Mouse (Mus musculus) heart, embryonic 11.5 days (tissue): ENCODE data around the gene Ttll9. TPM values are rescaled to one million over a fixed set of nuclear protein-coding genes. Genes with fewer than 3 reads are reported as not detected.

ENCODE experiments used
- ATAC-seq: fragments of 200-750 bp; cut with Nextera tagmentation; replicated peaks from 2 replicates; pipeline ENCODE4 v1.8.0; 2017; ENCODE audit warnings: moderate library complexity; ENCODE audit not compliant: insufficient number of reproducible peaks, low FRiP score, low TSS enrichment
- H3K27ac ChIP-seq: fragments of 300-500 bp; sonication (generic); 2 replicates; pipeline ENCODE4 v1.5.1; 2014; ENCODE audit warnings: mild to moderate bottlenecking, low read depth, low read length
- H3K27me3 ChIP-seq: fragments of 300-500 bp; sonication (generic); 2 replicates; pipeline ENCODE4 v1.6.1; 2014; ENCODE audit warnings: mild to moderate bottlenecking, low read length, mixed read lengths; ENCODE audit not compliant: control insufficient read depth, insufficient read depth
- H3K36me3 ChIP-seq: fragments of 300-500 bp; sonication (generic); 2 replicates; pipeline ENCODE4 v1.6.1; 2014; ENCODE audit warnings: mild to moderate bottlenecking, low read length, moderate library complexity, mixed read lengths; ENCODE audit not compliant: control insufficient read depth, insufficient read depth
- H3K4me1 ChIP-seq: fragments of 300-500 bp; sonication (generic); 2 replicates; pipeline ENCODE4 v1.6.1; 2014; ENCODE audit warnings: low read length; ENCODE audit not compliant: control insufficient read depth, insufficient read depth
- H3K4me2 ChIP-seq: fragments of 300-500 bp; sonication (generic); 2 replicates; pipeline ENCODE4 v1.6.1; 2014; ENCODE audit warnings: mild to moderate bottlenecking, moderate library complexity
- H3K4me3 ChIP-seq: fragments of 300-500 bp; sonication (generic); 2 replicates; pipeline ENCODE4 v1.5.1; 2014; ENCODE audit warnings: low read depth, low read length
- H3K9ac ChIP-seq: fragments of 300-500 bp; sonication (generic); 2 replicates; pipeline ENCODE4 v1.6.1; 2014; ENCODE audit warnings: mild to moderate bottlenecking, low read depth, low read length, moderate library complexity
- H3K9me3 ChIP-seq: fragments of 300-500 bp; sonication (generic); replicated peaks from 2 replicates; pipeline ENCODE4 v1.6.1; 2016; ENCODE audit warnings: low read length; ENCODE audit not compliant: control insufficient read depth
- WGBS: fragments of 180-500 bp; shearing (Covaris S2); extraction: QIAGEN DNeasy Blood & Tissue Kit; methylation state at CpG from one replicate; pipeline ENCODE4 v1.1.7; 2014; ENCODE audit not compliant: insufficient replicate concordance; 5-methylcytosine and 5-hydroxymethylcytosine counted together
- polyA plus RNA-seq: library from polyadenylated mRNA; unstranded; fragments of >200 nt; fragmentation: Nextera tagmentation; extraction: Ambion mirVana; gene quantifications from 2 replicates; pipeline ENCODE4 v1.2.1, GENCODE M21; 2014

The Ttll9 gene
- polyA plus RNA-seq, 1 experiment from 2014 or later: 0.76 TPM

DNA sequence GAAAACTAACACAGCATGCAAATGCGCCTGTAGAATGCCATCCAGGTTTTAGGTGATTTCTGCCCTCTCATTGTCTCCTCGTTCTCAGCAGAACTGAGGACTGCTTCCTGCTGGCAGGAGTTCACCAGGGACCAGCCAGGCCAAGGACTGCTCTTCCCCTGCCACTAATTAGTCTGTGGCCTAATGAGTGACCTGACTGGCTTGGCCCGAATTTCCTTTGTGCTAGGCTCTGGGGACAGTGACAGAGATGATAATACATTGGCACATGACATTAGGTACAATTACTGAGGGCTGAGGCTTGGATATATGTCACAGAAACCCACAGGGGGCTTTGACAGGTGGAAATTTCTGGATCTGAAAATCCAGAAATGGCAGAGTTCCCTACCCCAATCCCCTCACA is 14.7 kb downstream of the Ttll9 start:
- H3K27ac ChIP-seq: no peak overlapping the region
- no peak overlapping the region for H3K9ac ChIP-seq
- 68% methylated on average over 3 of the region's 3 CpGs for WGBS
- H3K9me3 ChIP-seq: 0 out of 2 replicates have a peak, but pooled peaks cover 3% of the 10 kb centered on the region
- no peaks in the 10 kb centered on the region for H3K4me1 ChIP-seq
- H3K4me2 ChIP-seq: no peak overlapping the region
- ATAC-seq: no peak
- H3K4me3 ChIP-seq: no peak overlapping the region
- H3K36me3 ChIP-seq: no peaks in the 10 kb centered on the region
- H3K27me3 ChIP-seq: no peaks in the 10 kb centered on the region

DNA sequence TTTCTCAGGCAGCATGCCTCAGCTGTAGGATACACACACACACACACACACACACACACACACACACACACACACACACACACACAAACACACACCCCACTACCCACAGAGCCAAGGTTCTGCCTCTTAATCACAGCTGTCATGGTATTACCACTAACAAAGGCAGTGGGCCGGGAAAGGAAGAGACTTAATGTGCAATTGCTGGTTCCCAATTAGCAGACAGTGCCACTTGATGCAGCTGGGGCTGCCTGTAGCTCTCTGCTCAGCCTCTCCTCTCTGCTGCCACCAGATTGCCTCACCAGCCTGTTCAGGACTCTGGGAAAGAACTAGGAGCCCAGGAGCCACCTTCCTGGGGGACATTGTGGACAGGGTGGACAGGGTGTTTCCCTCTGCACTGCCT is 23.3 kb downstream of the Ttll9 start:
- WGBS: 89% methylated on average over 1 of the region's 1 CpGs
- Histone ChIP-seq H3K4me2 (no peak overlapping the region), H3K9ac (no peak overlapping the region), H3K4me3 (no peak overlapping the region), H3K9me3 (no peaks in the 10 kb centered on the region), H3K36me3 (no peaks in the 10 kb centered on the region), H3K27ac (no peak overlapping the region), H3K27me3 (0 out of 2 replicates have a peak, but pooled peaks cover 2% of the 10 kb centered on the region), H3K4me1 (no peaks in the 10 kb centered on the region)
- no peak for ATAC-seq

DNA sequence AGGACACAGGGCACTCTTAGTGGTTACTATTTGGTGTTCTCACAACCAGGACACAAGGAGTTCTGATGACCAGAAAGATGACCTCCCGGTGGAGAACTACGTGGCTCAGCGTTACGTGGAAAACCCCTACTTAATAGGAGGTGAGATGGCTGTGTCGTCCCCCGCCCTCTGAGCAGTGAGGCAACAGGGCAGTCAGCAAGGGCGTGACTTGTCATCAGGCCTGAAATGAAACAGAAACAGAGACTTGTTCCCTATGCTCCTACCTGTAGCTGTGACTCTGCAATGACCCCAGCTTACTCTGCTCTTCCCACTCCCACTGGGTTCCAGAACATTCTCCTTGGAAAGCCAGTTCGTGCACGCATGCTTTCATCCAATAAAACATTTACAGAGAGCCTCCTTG is 29.2 kb downstream of the Ttll9 start:
- H3K4me3 ChIP-seq: no peak overlapping the region
- 0 out of 2 replicates have a peak, but pooled peaks cover 2% of the 10 kb centered on the region for H3K27me3 ChIP-seq
- WGBS: 71% methylated on average over 9 of the region's 9 CpGs
- no peaks in the 10 kb centered on the region for H3K36me3 ChIP-seq
- H3K4me2 ChIP-seq: no peak overlapping the region
- H3K4me1 ChIP-seq: no peaks in the 10 kb centered on the region
- H3K9me3 ChIP-seq: no peaks in the 10 kb centered on the region
- ATAC-seq: no peak
- H3K9ac ChIP-seq: no peak overlapping the region
- no peak overlapping the region for H3K27ac ChIP-seq

DNA sequence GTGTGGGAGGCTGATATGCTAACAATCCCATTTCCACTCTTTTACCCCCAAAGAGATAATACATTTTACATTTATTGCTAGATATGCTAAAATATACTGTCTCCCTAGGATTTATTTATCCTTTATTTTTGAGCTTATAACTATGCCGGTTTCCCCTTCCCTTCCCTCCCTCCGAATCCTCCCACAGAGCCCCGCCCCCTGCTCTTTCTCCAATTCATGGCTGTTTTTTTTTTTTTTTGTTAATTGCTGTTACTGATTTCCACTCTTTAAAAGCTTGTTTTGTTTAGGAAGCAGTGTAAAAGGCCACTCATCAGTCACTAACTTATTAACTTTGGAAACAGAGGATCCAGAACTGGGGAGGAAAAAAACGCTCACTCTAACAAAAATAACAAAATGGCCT is 34.8 kb downstream of the Ttll9 start:
- Histone ChIP-seq H3K4me3 (no peak overlapping the region), H3K4me2 (no peak overlapping the region), H3K9ac (no peak overlapping the region), H3K27me3 (no peaks in the 10 kb centered on the region), H3K36me3 (no peaks in the 10 kb centered on the region), H3K9me3 (no peaks in the 10 kb centered on the region), H3K27ac (no peak overlapping the region), H3K4me1 (no peaks in the 10 kb centered on the region)
- WGBS: 69% methylated on average over 4 of the region's 4 CpGs
- ATAC-seq: no peak

DNA sequence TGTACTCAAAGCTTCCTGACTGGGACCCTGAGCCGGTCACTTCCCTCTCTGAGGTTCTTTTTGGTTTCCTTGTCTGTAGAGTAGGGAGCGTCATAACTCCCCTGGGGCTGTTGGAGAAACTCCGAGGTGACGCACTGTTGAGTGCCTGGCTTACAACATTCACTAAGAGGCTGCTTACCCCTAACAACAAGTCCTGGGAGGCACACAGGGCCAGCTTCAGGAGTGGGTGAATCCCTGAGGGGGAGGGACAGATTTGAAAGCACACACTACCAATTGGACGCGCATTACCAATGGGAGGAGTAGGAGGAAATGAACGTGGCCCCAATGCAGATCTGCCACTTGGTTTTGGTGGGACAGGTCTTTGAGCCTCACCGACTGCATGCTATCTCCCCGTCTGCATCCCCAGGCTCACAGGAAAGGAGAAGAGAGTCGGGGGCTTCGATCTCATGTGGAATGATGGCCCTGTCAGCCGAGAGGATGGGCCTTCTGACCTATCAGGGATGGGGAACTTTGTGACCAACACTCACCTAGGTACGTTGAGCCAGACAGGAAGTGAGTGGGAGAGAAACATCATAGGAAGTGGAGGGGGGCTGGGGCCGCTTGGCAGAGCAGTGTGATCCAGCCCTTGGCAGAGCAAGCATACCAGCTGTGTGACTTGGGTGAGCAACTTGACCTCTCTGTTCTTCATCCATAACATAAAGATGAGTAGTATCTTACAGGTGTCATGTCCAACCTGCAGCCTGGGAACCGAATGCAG is 40.4 kb downstream of the Ttll9 start:
- H3K9ac ChIP-seq: no peak overlapping the region
- ATAC-seq: no peak
- no peaks in the 10 kb centered on the region for H3K4me1 ChIP-seq
- H3K27me3 ChIP-seq: no peaks in the 10 kb centered on the region
- H3K36me3 ChIP-seq: no peaks in the 10 kb centered on the region
- H3K9me3 ChIP-seq: no peaks in the 10 kb centered on the region
- H3K4me2 ChIP-seq: no peak overlapping the region
- WGBS: 72% methylated on average over 15 of the region's 15 CpGs
- no peak overlapping the region for H3K4me3 ChIP-seq
- H3K27ac ChIP-seq: no peak overlapping the region

GRCm38 (mm10) chr2:153003681-153004338 is 41.5 kb downstream of the Ttll9 start:
- Histone ChIP-seq H3K9me3 (no peaks in the 10 kb centered on the region), H3K4me3 (no peak overlapping the region), H3K4me1 (no peaks in the 10 kb centered on the region), H3K9ac (no peak overlapping the region), H3K36me3 (no peaks in the 10 kb centered on the region; the same call in 1 of the 2 replicates), H3K27ac (no peak overlapping the region), H3K4me2 (no peak overlapping the region), H3K27me3 (no peaks in the 10 kb centered on the region)
- WGBS: 68% methylated on average over 13 of the region's 13 CpGs
- ATAC-seq: no peak

DNA sequence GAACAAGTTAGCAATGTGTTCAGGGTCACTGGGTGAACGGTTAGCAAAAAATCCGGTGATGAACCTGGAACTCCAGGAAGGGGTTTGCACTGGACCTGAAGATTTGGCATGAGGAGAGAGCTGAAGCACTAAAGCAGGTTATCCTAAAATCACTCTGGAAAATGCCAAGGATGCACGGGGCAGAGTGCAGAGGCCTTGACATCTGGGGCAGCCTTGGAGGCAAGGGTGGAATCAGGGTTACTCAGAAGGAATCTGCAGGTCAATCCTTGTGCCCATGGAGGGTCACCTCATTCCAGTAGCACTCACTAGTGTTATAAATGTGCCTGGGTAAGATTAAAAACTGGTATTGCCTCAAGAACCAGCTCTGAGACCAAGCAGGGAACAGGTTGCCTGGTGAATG is 43.7 kb downstream of the Ttll9 start:
- Histone ChIP-seq H3K4me1 (no peaks in the 10 kb centered on the region), H3K4me3 (no peak overlapping the region), H3K36me3 (peaks cover 5% of the 10 kb centered on the region), H3K4me2 (no peak overlapping the region), H3K27me3 (no peaks in the 10 kb centered on the region), H3K27ac (no peak overlapping the region), H3K9me3 (no peaks in the 10 kb centered on the region), H3K9ac (no peak overlapping the region)
- no peak for ATAC-seq
- 89% methylated on average over 3 of the region's 3 CpGs for WGBS

GRCm38 (mm10) chr2:153009192-153009973 is 47.1 kb downstream of the Ttll9 start:
- 87% methylated on average over 12 of the region's 12 CpGs for WGBS
- Histone ChIP-seq H3K4me3 (no peak overlapping the region), H3K9me3 (no peaks in the 10 kb centered on the region), H3K27me3 (no peaks in the 10 kb centered on the region), H3K27ac (no peak overlapping the region), H3K4me1 (peaks cover 5% of the 10 kb centered on the region), H3K9ac (no peak overlapping the region), H3K4me2 (no peak overlapping the region), H3K36me3 (peaks cover 11% of the 10 kb centered on the region)
- ATAC-seq: no peak
